Mouse (Mus musculus) small intestine, adult 2 months (tissue): ENCODE data around the gene Ccdc177.

ENCODE experiments used
- CTCF ChIP-seq: fragments of 200-500 bp; IDR thresholded peaks from 2 replicates; pipeline ENCODE4 v1.5.1; 2012; ENCODE audit warnings: low read depth, mild to moderate bottlenecking, control low read depth, inconsistent platforms, low read length, moderate library complexity, mixed read lengths; ENCODE audit not compliant: insufficient replicate concordance, insufficient read length; ENCODE audit errors: extremely low read depth
- POLR2A ChIP-seq: fragments of 200-500 bp; IDR thresholded peaks from 2 replicates; pipeline ENCODE4 v1.6.1; 2012; ENCODE audit warnings: low read depth, mild to moderate bottlenecking, control low read depth, inconsistent platforms, low read length, moderate library complexity

GRCm38 (mm10) chr12:80792867-80793266 lies 32.4 kb upstream of the Ccdc177 start:
- no peak for TF ChIP-seq POLR2A
- TF ChIP-seq CTCF, result no peak; the same call in 1 of the 2 replicates
